Mouse (Mus musculus): ENCODE measurements at regions not wholly inside any gene's neighbourhood (a gene's known extent, or its start where the extent isn't known, plus 50 kb on each side); places are given as distances from the start of the nearest gene placed in this dataset.

DNA sequence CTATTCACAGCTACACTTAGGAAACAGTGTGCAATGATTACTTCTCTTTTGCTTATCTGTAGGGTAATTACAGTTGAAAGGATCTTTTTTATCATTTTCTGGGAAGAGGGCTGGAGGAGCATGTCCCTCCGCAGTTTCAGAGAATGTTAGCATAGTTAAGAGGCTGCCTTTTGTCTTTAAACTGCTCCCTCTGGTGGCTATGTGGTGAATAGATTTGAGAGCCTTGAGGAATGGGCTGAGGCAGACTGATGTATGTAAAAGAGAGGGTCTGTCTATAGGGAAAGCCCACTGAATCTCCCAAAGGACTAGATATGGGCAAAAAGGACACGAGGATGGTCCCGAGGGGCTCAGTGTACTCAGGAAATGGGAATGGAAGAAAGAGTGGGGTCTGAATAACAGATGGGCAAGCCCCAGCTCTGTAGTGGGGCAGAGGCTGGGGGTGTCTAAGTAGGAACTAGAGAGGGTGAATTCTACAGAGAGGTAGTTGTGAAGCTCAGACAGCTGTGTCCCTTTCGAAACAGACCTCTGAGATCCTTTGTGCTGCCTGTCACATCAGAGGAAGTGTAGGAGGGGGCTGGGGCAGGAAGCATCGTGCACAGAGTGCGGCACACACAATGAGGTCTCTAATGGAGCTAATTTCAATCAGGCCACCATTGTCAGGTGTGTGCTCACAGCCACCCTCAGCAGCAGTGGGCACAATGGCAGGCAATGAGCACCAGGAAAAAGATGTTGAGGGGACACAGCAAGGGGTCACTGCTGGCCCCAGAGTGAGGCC, 104.0 kb upstream of the Gm14444 start:
- peak; percentile 72; the same call in 1 of the 2 replicates for ATAC-seq
- H3K9ac ChIP-seq (ENCODE audit: low read depth, low read length) = no peak overlapping the region
- no peaks in the 10 kb centered on the region for H3K4me1 ChIP-seq (ENCODE audit: control insufficient read depth, insufficient read depth, low read length)
- no peak overlapping the region for H3K27ac ChIP-seq (ENCODE audit: low read length)
- no peak overlapping the region for H3K4me2 ChIP-seq (ENCODE audit: low read depth, low read length)
- no peak overlapping the region for H3K4me3 ChIP-seq (ENCODE audit: low read length)
- H3K27me3 ChIP-seq (replicated peaks; ENCODE audit: control insufficient read depth, insufficient read depth, low read length) = no peaks in the 10 kb centered on the region
- 48% methylated on average over 6 of the region's 6 CpGs for WGBS
- no peaks in the 10 kb centered on the region for H3K36me3 ChIP-seq (ENCODE audit: control insufficient read depth, insufficient read depth, low read length)
- H3K9me3 ChIP-seq (ENCODE audit: control insufficient read depth, low read length) = no peaks in the 10 kb centered on the region

GRCm38 (mm10) chr2:174917146-174917905, 92.7 kb upstream of the Gm14444 start:
- WGBS = 26% methylated on average over 10 of the region's 10 CpGs
- H3K27ac ChIP-seq (ENCODE audit: low read length) = no peak overlapping the region
- no peak overlapping the region for H3K4me3 ChIP-seq (ENCODE audit: low read length)
- no peaks in the 10 kb centered on the region for H3K27me3 ChIP-seq (replicated peaks; ENCODE audit: control insufficient read depth, insufficient read depth, low read length)
- no peak overlapping the region for H3K4me2 ChIP-seq (ENCODE audit: low read depth, low read length)
- ATAC-seq = peak; percentile 59
- no peak overlapping the region for H3K9ac ChIP-seq (ENCODE audit: low read depth, low read length)
- H3K36me3 ChIP-seq (ENCODE audit: control insufficient read depth, insufficient read depth, low read length) = no peaks in the 10 kb centered on the region
- no peaks in the 10 kb centered on the region for H3K9me3 ChIP-seq (ENCODE audit: control insufficient read depth, low read length)
- no peaks in the 10 kb centered on the region for H3K4me1 ChIP-seq (ENCODE audit: control insufficient read depth, insufficient read depth, low read length)

DNA sequence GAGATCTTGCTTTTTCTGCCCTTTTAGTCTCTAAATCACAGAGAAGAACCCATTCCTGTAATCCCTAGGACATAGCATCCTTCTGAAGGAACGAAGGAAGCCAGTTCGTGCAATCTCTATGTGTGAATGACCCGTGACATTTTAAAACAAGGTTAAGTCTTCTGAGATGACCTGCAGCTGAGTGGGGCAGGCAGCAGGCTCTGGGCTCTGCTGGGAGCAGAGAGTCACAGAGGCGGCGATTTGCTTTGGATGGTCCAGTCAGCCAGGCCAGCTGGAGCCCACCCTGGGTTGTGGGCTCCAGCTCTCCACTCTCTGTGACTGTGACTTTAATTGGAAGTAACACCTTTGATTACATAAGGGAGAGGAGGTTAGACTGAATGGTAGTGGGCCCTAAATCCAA, 92.1 kb upstream of the Gm14444 start:
- Histone ChIP-seq H3K4me1 (ENCODE audit: control insufficient read depth, insufficient read depth, low read length) (no peaks in the 10 kb centered on the region), H3K4me2 (ENCODE audit: low read depth, low read length) (no peak overlapping the region), H3K27me3 (replicated peaks; ENCODE audit: control insufficient read depth, insufficient read depth, low read length) (no peaks in the 10 kb centered on the region), H3K9ac (ENCODE audit: low read depth, low read length) (no peak overlapping the region), H3K36me3 (ENCODE audit: control insufficient read depth, insufficient read depth, low read length) (no peaks in the 10 kb centered on the region), H3K27ac (ENCODE audit: low read length) (no peak overlapping the region), H3K9me3 (ENCODE audit: control insufficient read depth, low read length) (no peaks in the 10 kb centered on the region), H3K4me3 (ENCODE audit: low read length) (no peak overlapping the region)
- 21% methylated on average over 5 of the region's 5 CpGs for WGBS
- ATAC-seq = no peak

DNA sequence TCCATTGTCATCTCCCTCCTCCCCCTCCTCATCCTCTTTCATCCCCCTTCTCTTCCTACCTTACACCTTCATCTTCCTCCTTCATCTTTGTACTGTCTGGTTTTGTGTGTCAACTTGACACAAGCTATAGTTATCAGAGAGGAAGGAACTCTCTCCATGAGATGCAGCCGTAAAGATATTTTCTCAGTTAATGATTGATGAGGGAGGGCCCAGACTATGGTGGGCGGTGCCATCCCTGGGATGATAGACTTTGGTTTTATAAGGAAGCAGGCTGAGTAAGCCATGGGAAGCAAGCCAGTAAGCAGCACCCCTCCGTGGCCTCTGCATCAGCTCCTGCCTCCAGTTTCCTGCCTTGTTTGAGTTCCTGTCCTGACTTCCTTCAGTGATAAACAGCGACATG, 87.8 kb upstream of the Gm14444 start:
- H3K4me2 ChIP-seq (ENCODE audit: low read depth, low read length) = no peak overlapping the region
- ATAC-seq = peak; percentile 50; the same call in 1 of the 2 replicates
- H3K9me3 ChIP-seq (ENCODE audit: control insufficient read depth, low read length) = no peaks in the 10 kb centered on the region
- 48% methylated on average over 4 of the region's 4 CpGs for WGBS
- no peaks in the 10 kb centered on the region for H3K27me3 ChIP-seq (replicated peaks; ENCODE audit: control insufficient read depth, insufficient read depth, low read length)
- no peak overlapping the region for H3K4me3 ChIP-seq (ENCODE audit: low read length)
- no peak overlapping the region for H3K27ac ChIP-seq (ENCODE audit: low read length)
- no peaks in the 10 kb centered on the region for H3K36me3 ChIP-seq (ENCODE audit: control insufficient read depth, insufficient read depth, low read length)
- no peaks in the 10 kb centered on the region for H3K4me1 ChIP-seq (ENCODE audit: control insufficient read depth, insufficient read depth, low read length)
- no peak overlapping the region for H3K9ac ChIP-seq (ENCODE audit: low read depth, low read length)

DNA sequence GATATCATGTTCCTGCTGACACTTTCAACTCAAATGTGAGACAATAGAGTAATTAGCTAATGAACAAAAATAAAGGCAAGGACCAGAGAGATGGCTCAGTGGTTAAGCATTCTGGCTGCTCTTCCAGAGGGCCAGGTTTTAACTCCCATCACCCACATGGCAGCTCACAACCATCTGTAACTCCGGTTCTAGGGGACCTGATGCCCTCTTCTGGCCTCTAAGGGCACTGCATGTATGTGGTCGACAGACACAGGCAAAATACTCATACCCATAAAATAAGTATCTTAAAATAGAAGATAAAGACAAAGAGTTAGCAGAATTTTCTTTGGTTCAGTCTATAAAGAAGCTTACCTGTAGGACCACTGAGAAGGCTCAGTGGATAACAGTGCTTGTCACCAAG, 80.3 kb upstream of the Gm14444 start:
- H3K27me3 ChIP-seq (replicated peaks; ENCODE audit: control insufficient read depth, insufficient read depth, low read length) = no peaks in the 10 kb centered on the region
- H3K9me3 ChIP-seq (ENCODE audit: control insufficient read depth, low read length) = no peaks in the 10 kb centered on the region
- H3K4me1 ChIP-seq (ENCODE audit: control insufficient read depth, insufficient read depth, low read length) = no peaks in the 10 kb centered on the region
- no peak overlapping the region for H3K27ac ChIP-seq (ENCODE audit: low read length)
- 71% methylated on average over 2 of the region's 2 CpGs for WGBS
- no peak overlapping the region for H3K4me3 ChIP-seq (ENCODE audit: low read length)
- no peaks in the 10 kb centered on the region for H3K36me3 ChIP-seq (ENCODE audit: control insufficient read depth, insufficient read depth, low read length)
- ATAC-seq = no peak
- H3K4me2 ChIP-seq (ENCODE audit: low read depth, low read length) = no peak overlapping the region
- no peak overlapping the region for H3K9ac ChIP-seq (ENCODE audit: low read depth, low read length)

GRCm38 (mm10) chr2:174932137-174933012, 77.7 kb upstream of the Gm14444 start:
- Histone ChIP-seq H3K4me3 (ENCODE audit: low read length) (no peak overlapping the region), H3K4me2 (ENCODE audit: low read depth, low read length) (no peak overlapping the region), H3K4me1 (ENCODE audit: control insufficient read depth, insufficient read depth, low read length) (no peaks in the 10 kb centered on the region), H3K9ac (ENCODE audit: low read depth, low read length) (no peak overlapping the region), H3K36me3 (ENCODE audit: control insufficient read depth, insufficient read depth, low read length) (no peaks in the 10 kb centered on the region), H3K9me3 (ENCODE audit: control insufficient read depth, low read length) (no peaks in the 10 kb centered on the region), H3K27me3 (replicated peaks; ENCODE audit: control insufficient read depth, insufficient read depth, low read length) (no peaks in the 10 kb centered on the region), H3K27ac (ENCODE audit: low read length) (no peak overlapping the region)
- peak; percentile 68 for ATAC-seq
- WGBS = 33% methylated on average over 20 of the region's 20 CpGs

DNA sequence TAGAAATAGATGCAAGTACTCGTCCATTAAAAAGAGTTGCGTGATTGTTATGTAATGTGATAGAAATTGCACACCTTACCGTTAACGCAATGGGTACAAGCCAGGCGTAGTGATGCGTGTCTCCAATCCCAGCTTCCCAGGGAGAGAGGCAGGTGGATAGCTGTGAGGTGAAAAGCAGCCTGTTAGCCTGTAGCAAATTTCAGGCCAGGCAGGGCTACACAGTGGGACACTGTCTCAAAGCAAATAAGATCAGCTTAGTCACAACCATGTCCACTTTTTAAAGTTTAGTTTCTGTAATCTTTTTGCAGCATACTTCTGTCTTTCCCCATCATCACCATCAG, 77.1 kb upstream of the Gm14444 start:
- ATAC-seq = peak; percentile 33
- 21% methylated on average over 6 of the region's 6 CpGs for WGBS

GRCm38 (mm10) chr2:174936665-174937064, 73.4 kb upstream of the Gm14444 start:
- Histone ChIP-seq H3K36me3 (ENCODE audit: control insufficient read depth, insufficient read depth, low read length) (no peaks in the 10 kb centered on the region), H3K4me1 (ENCODE audit: control insufficient read depth, insufficient read depth, low read length) (no peaks in the 10 kb centered on the region), H3K4me3 (ENCODE audit: low read length) (no peak overlapping the region), H3K27me3 (replicated peaks; ENCODE audit: control insufficient read depth, insufficient read depth, low read length) (no peaks in the 10 kb centered on the region), H3K9ac (ENCODE audit: low read depth, low read length) (no peak overlapping the region), H3K4me2 (ENCODE audit: low read depth, low read length) (no peak overlapping the region), H3K9me3 (ENCODE audit: control insufficient read depth, low read length) (no peaks in the 10 kb centered on the region), H3K27ac (ENCODE audit: low read length) (no peak overlapping the region)
- ATAC-seq = no peak
- WGBS = 43% methylated on average over 5 of the region's 5 CpGs

More for the DNA sequence above, 77.1 kb upstream of the Gm14444 start:
- Histone ChIP-seq H3K27ac (ENCODE audit: low read length) (no peak overlapping the region), H3K9me3 (ENCODE audit: control insufficient read depth, low read length) (no peaks in the 10 kb centered on the region), H3K27me3 (replicated peaks; ENCODE audit: control insufficient read depth, insufficient read depth, low read length) (no peaks in the 10 kb centered on the region), H3K9ac (ENCODE audit: low read depth, low read length) (no peak overlapping the region), H3K4me3 (ENCODE audit: low read length) (no peak overlapping the region), H3K36me3 (ENCODE audit: control insufficient read depth, insufficient read depth, low read length) (no peaks in the 10 kb centered on the region), H3K4me2 (ENCODE audit: low read depth, low read length) (no peak overlapping the region), H3K4me1 (ENCODE audit: control insufficient read depth, insufficient read depth, low read length) (no peaks in the 10 kb centered on the region)

- 83% methylated on average over 4 of the region's 4 CpGs for WGBS
- H3K4me2 ChIP-seq (ENCODE audit: low read depth, low read length) = no peak overlapping the region
- H3K27me3 ChIP-seq (replicated peaks; ENCODE audit: control insufficient read depth, insufficient read depth, low read length) = no peaks in the 10 kb centered on the region
- no peak overlapping the region for H3K27ac ChIP-seq (ENCODE audit: low read length)
- H3K4me3 ChIP-seq (ENCODE audit: low read length) = no peak overlapping the region
- H3K4me1 ChIP-seq (ENCODE audit: control insufficient read depth, insufficient read depth, low read length) = no peaks in the 10 kb centered on the region
- H3K9ac ChIP-seq (ENCODE audit: low read depth, low read length) = no peak overlapping the region
- no peak for ATAC-seq
- no peaks in the 10 kb centered on the region for H3K36me3 ChIP-seq (ENCODE audit: control insufficient read depth, insufficient read depth, low read length)
- H3K9me3 ChIP-seq (ENCODE audit: control insufficient read depth, low read length) = no peaks in the 10 kb centered on the region
These were observed 72.1 kb upstream of the Gm14444 start for GRCm38 (mm10) chr2:174937930-174938329.

All from intestine, embryonic 16.5 days (tissue).